Mouse (Mus musculus): Measurements from ENCODE around the gene Rnf17. TPM values are rescaled to one million over a fixed set of nuclear protein-coding genes. Genes with fewer than 3 reads are reported as not detected.

Gene Rnf17
- polyA plus RNA-seq, 1 experiment from 2014 or later = 0.67 TPM

DNA sequence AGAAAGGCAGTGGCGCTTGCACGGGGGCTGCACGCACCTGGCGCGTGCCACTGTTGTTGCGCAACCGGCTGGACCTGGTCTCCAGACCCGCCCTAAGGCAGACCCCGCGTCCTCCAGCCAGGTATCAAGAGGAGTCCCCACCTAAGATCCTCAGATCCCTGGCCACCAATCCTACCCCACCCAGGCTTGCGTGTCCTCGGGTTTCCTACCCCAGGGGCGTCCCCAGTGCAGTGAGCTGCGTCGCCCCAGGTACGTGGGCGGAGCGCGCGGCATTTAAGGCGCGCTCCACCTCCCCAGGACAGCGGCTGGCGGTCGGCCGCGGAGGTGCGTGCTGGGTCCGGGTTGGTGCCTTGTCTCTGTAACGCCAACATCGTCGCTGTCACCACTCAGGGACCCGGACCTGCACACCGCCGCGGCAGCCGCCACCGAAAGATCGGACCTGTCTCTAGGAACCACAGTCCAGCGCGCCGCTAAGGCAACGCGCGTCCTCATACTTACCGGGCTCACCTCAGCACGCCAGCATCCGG is 37.6 kb upstream of the Rnf17 start, which contains the start of gene Atp12a:
TSS of gene Atp12a (plus strand) at position 358 of the 527 bp plus-strand sequence.
- peak; percentile 45; the same call in 1 of the 2 replicates for ATAC-seq (ENCODE audit: low FRiP score, low TSS enrichment)
- under 1% methylated on average over 48 of the region's 48 CpGs for WGBS

DNA sequence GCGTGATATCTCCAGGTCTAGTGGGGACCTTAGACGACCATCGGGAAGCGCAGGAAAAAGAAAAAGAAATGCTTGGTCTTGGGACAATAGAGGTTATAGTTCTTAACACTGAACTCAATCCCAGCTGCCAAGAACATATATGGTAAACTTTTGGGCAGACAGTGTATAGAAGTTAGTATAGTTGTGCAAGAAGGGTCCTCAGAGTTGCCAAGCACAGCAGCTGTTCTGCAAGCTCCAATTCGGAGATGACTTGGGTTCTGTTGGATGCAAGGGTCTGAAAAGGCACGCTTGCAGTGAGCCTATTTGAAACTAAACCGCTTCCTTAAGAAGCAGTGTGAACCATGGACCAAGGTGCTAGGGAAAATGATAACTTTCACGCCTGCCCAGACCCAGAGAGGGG is 37.1 kb upstream of the Rnf17 start:
- Histone ChIP-seq H3K36me3 (ENCODE audit: control insufficient read depth, insufficient read depth, low read length) (no peaks in the 10 kb centered on the region), H3K27me3 (ENCODE audit: control insufficient read depth, insufficient read depth, low read length) (0 out of 2 replicates have a peak, but pooled peaks cover 3% of the 10 kb centered on the region), H3K4me2 (replicated peaks; ENCODE audit: low read depth) (peak overlapping the region; percentile 76), H3K4me3 (ENCODE audit: low read depth, low read length) (peak overlapping the region; percentile 37), H3K9me3 (ENCODE audit: control insufficient read depth, low read length) (no peaks in the 10 kb centered on the region), H3K27ac (replicated peaks) (no peak overlapping the region), H3K9ac (ENCODE audit: low read length) (no peak overlapping the region), H3K4me1 (replicated peaks; ENCODE audit: control insufficient read depth, insufficient read depth) (no peaks in the 10 kb centered on the region)
- WGBS = 24% methylated on average over 8 of the region's 8 CpGs
- TF ChIP-seq CTCF (IDR thresholded peaks at IDR 0.05; ENCODE audit: low read depth) = no peak
- no peak for TF ChIP-seq EP300 (optimal IDR thresholded peaks at IDR 0.05)
- ATAC-seq (ENCODE audit: low FRiP score, low TSS enrichment) (no peak), DNase-seq (ENCODE audit: low spot score) (no peak)

More for the DNA sequence above, 37.6 kb upstream of the Rnf17 start, which contains the start of gene Atp12a:
- TF ChIP-seq EP300 (optimal IDR thresholded peaks at IDR 0.05) = no peak
- TF ChIP-seq CTCF (IDR thresholded peaks at IDR 0.05; ENCODE audit: low read depth) = no peak
- Histone ChIP-seq H3K4me3 (ENCODE audit: low read depth, low read length) (peak within 1 kb of the TSS; percentile 37), H3K9me3 (ENCODE audit: control insufficient read depth, low read length) (no peaks in the 10 kb centered on the region), H3K4me2 (replicated peaks; ENCODE audit: low read depth) (peak within 1 kb of the TSS; percentile 76), H3K9ac (ENCODE audit: low read length) (no peak within 1 kb of the TSS), H3K27me3 (ENCODE audit: control insufficient read depth, insufficient read depth, low read length) (0 out of 2 replicates have a peak, but pooled peaks cover 3% of the 10 kb centered on the region), H3K27ac (replicated peaks) (no peak within 1 kb of the TSS), H3K36me3 (ENCODE audit: control insufficient read depth, insufficient read depth, low read length) (no peaks in the 10 kb centered on the region), H3K4me1 (replicated peaks; ENCODE audit: control insufficient read depth, insufficient read depth) (no peaks in the 10 kb centered on the region)
- DNase-seq (ENCODE audit: low spot score) = peak; percentile 37

GRCm38 (mm10) chr14:56366712-56367111 is 35.7 kb upstream of the Rnf17 start:
- DNase-seq (ENCODE audit: low spot score) = peak; percentile 31
- no peak for ATAC-seq (ENCODE audit: low FRiP score, low TSS enrichment)
- 9% methylated on average over 15 of the region's 15 CpGs for WGBS

DNA sequence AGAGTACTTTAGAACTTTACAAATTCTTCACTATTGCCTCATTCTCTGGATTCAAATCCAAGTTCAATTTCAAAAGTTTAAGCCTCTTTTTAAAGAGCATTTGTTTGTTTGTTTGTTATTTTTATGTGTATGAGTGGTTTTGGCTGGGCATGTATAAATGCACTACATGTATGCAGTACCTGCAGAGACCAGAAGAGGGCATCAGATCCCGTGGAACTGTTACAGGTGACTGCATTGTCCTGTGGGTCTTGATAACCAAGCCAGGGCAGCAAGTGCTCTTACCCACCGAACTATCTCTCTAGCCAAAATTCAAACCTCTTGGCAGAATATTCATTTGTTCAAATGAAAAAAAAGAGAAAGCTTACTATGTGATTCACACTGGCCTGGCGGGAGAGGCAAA is 33.5 kb upstream of the Rnf17 start:
- TF ChIP-seq EP300 (optimal IDR thresholded peaks at IDR 0.05) (no peak), CTCF (IDR thresholded peaks at IDR 0.05; ENCODE audit: low read depth) (peak; percentile 68)
- 0 out of 2 replicates have a peak, but pooled peaks cover 3% of the 10 kb centered on the region for H3K27me3 ChIP-seq (ENCODE audit: control insufficient read depth, insufficient read depth, low read length)
- ATAC-seq (ENCODE audit: low FRiP score, low TSS enrichment) = no peak
- H3K4me3 ChIP-seq (ENCODE audit: low read depth, low read length) = no peak overlapping the region
- H3K9ac ChIP-seq (ENCODE audit: low read length) = no peak overlapping the region
- peak; percentile 28 for DNase-seq (ENCODE audit: low spot score)
- no peaks in the 10 kb centered on the region for H3K9me3 ChIP-seq (ENCODE audit: control insufficient read depth, low read length)
- WGBS = 43% methylated on average over 3 of the region's 3 CpGs
- no peak overlapping the region for H3K4me2 ChIP-seq (replicated peaks; ENCODE audit: low read depth)
- no peak overlapping the region for H3K27ac ChIP-seq (replicated peaks)
- H3K36me3 ChIP-seq (ENCODE audit: control insufficient read depth, insufficient read depth, low read length) = no peaks in the 10 kb centered on the region
- H3K4me1 ChIP-seq (replicated peaks; ENCODE audit: control insufficient read depth, insufficient read depth) = no peaks in the 10 kb centered on the region

More at GRCm38 (mm10) chr14:56366712-56367111, 35.7 kb upstream of the Rnf17 start:
- Histone ChIP-seq H3K27me3 (ENCODE audit: control insufficient read depth, insufficient read depth, low read length) (0 out of 2 replicates have a peak, but pooled peaks cover 3% of the 10 kb centered on the region), H3K9ac (ENCODE audit: low read length) (no peak overlapping the region), H3K9me3 (ENCODE audit: control insufficient read depth, low read length) (no peaks in the 10 kb centered on the region), H3K27ac (replicated peaks) (no peak overlapping the region), H3K4me3 (ENCODE audit: low read depth, low read length) (no peak overlapping the region), H3K4me1 (replicated peaks; ENCODE audit: control insufficient read depth, insufficient read depth) (no peaks in the 10 kb centered on the region), H3K36me3 (ENCODE audit: control insufficient read depth, insufficient read depth, low read length) (no peaks in the 10 kb centered on the region), H3K4me2 (replicated peaks; ENCODE audit: low read depth) (no peak overlapping the region; the same call in 1 of the 2 replicates)
- TF ChIP-seq EP300 (optimal IDR thresholded peaks at IDR 0.05) (no peak), CTCF (IDR thresholded peaks at IDR 0.05; ENCODE audit: low read depth) (no peak)

DNA sequence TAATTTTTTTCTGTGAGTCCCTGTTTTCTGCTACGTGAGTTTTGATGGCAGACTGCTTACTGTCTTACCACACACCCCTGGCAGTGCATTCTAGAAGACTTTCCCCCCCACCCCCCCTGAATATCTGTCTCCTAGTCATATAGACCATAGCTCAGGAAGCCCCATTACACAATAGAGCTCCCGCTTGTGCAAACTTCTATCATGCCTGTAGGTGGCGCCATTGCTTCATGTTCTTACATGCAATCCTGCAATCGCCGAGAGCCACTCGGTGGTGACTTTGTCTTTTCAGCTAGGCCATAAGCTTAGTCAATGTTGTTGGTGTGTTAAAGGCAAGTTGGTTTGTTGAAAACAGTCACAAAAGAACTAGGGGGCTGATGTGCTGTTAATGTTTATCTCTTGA is 26.6 kb upstream of the Rnf17 start:
- peak; percentile 54; the same call in 1 of the 2 replicates for ATAC-seq (ENCODE audit: low FRiP score, low TSS enrichment)
- 3% methylated on average over 6 of the region's 6 CpGs for WGBS

DNA sequence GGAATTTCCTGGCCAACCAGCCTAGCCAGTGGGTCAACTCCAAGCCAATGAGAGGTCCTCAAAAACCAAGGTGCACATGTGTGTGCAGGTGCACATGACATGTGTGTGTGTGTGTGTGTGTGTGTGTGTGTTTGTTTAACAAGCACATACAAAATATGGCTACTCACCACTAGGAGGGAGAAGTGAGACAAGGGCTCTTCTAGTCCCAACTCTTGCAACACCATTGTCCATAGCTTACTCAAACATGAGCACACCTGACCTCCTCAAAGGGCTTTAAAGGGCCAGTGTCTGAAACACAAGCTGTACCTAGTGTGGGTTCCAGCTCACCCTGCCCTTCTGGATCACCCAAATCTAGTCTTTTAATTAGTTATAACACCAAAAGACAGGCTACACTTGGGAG is 24.6 kb upstream of the Rnf17 start:
- Histone ChIP-seq H3K4me1 (replicated peaks; ENCODE audit: control insufficient read depth, insufficient read depth) (no peaks in the 10 kb centered on the region), H3K4me3 (ENCODE audit: low read depth, low read length) (no peak overlapping the region), H3K9ac (ENCODE audit: low read length) (no peak overlapping the region), H3K36me3 (ENCODE audit: control insufficient read depth, insufficient read depth, low read length) (no peaks in the 10 kb centered on the region), H3K27me3 (ENCODE audit: control insufficient read depth, insufficient read depth, low read length) (no peaks in the 10 kb centered on the region), H3K4me2 (replicated peaks; ENCODE audit: low read depth) (no peak overlapping the region), H3K9me3 (ENCODE audit: control insufficient read depth, low read length) (no peaks in the 10 kb centered on the region), H3K27ac (replicated peaks) (no peak overlapping the region)
- no peak for DNase-seq (ENCODE audit: low spot score)
- ATAC-seq (ENCODE audit: low FRiP score, low TSS enrichment) = 0 out of 2 replicates have a peak, but pooled peaks have one; percentile 18
- no peak for TF ChIP-seq EP300 (optimal IDR thresholded peaks at IDR 0.05)
- TF ChIP-seq CTCF (IDR thresholded peaks at IDR 0.05; ENCODE audit: low read depth) = peak; percentile 32

More for the DNA sequence above, 26.6 kb upstream of the Rnf17 start:
- no peaks in the 10 kb centered on the region for H3K27me3 ChIP-seq (ENCODE audit: control insufficient read depth, insufficient read depth, low read length)
- no peaks in the 10 kb centered on the region for H3K9me3 ChIP-seq (ENCODE audit: control insufficient read depth, low read length)
- TF ChIP-seq EP300 (optimal IDR thresholded peaks at IDR 0.05) = no peak
- peak; percentile 92 for TF ChIP-seq CTCF (IDR thresholded peaks at IDR 0.05; ENCODE audit: low read depth)
- no peaks in the 10 kb centered on the region for H3K36me3 ChIP-seq (ENCODE audit: control insufficient read depth, insufficient read depth, low read length)
- H3K9ac ChIP-seq (ENCODE audit: low read length) = no peak overlapping the region
- H3K4me1 ChIP-seq (replicated peaks; ENCODE audit: control insufficient read depth, insufficient read depth) = no peaks in the 10 kb centered on the region
- no peak overlapping the region for H3K27ac ChIP-seq (replicated peaks)
- no peak overlapping the region for H3K4me2 ChIP-seq (replicated peaks; ENCODE audit: low read depth)
- H3K4me3 ChIP-seq (ENCODE audit: low read depth, low read length) = no peak overlapping the region
- peak; percentile 80 for DNase-seq (ENCODE audit: low spot score)
